ENCODE assay signal across 7 mouse cellular contexts in the genomic region with DNA sequence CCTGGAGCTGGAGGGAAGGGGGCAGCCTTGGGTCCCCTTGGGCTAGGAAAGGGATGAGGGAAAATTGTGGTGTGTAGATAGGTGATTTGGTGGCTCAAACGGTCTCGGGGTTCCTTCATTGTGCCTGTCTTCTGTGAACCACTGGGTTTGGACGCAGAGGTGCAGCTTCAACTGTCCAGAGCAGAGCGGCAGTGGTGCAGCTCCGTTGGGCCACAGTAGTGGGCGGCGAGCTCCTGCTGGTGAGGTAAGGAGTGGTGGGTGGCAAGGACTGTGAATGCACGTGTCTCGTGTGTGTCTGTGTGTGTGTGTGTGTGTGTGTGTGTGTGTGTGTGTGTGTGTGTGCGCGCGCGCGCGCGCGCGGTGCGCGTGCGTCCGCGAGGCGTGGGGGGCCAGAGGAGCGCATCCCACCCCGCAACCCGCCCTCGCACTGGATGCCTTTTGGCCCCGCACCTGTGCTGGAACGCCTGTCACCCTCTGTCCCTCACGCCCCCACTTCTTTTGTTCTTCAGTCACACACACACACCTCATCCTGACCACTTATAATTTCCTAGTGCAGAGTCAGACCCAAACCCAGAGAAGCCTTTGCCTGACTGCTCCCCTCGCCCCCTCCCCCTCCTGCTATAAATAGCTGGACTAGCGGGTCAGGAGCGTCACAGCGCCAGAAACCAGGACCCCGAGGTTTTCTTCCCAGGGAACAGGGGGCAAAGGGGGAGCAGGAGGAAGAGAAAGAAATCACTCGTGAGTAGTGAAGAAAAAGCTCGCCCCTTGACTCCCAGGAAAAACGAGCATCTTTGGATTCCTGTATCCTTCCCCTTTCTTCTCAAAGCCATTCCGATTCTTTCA. TPM values are rescaled to one million over a fixed set of nuclear protein-coding genes. Genes with fewer than 3 reads are reported as not detected.
DNase-seq lines count a peak whose midpoint lies in the region; ATAC-seq and TF ChIP-seq lines count a peak whose summit lies in the region.

No protein-coding gene starts in this region.

- no peak for TF ChIP-seq CTCF in C2C12 (IDR thresholded peaks at IDR 0.05; ENCODE audit: control insufficient read depth, insufficient read depth, insufficient read length)

- no peak overlapping the region for H3K27ac ChIP-seq in ES-E14 (ENCODE audit: insufficient read depth, low read depth, low read length, poor library complexity, severe bottlenecking)
- no peak overlapping the region for H3K27ac ChIP-seq in embryonic facial prominence, embryonic 13.5 days
- peak overlapping the region; percentile 88 for H3K27ac ChIP-seq in hindbrain, embryonic 15.5 days (replicated peaks)
- H3K27ac ChIP-seq in limb, embryonic 15.5 days = no peak overlapping the region

- in situ Hi-C loops in ES-E14 (cut with MboI; ENCODE audit: low sequenced_read_pairs in 2 of 2, unreplicated experiment in 2 of 2) = no loop called here

- under 1% methylated on average over 20 of the region's 40 CpGs for WGBS in embryonic facial prominence, embryonic 13.5 days
- under 1% methylated on average over 21 of the region's 40 CpGs for WGBS in hindbrain, embryonic 15.5 days
- under 1% methylated on average over 25 of the region's 40 CpGs for WGBS in limb, embryonic 15.5 days

- no peaks in the 10 kb centered on the region for H3K36me3 ChIP-seq in C2C12 (ENCODE audit: control insufficient read depth, insufficient read depth)
- H3K36me3 ChIP-seq in ES-E14 (ENCODE audit: control insufficient read depth, insufficient read depth, low read length, poor library complexity, severe bottlenecking) = no peaks in the 10 kb centered on the region
- no peaks in the 10 kb centered on the region for H3K36me3 ChIP-seq in embryonic facial prominence, embryonic 13.5 days
- H3K36me3 ChIP-seq in hindbrain, embryonic 15.5 days = no peaks in the 10 kb centered on the region
- no peaks in the 10 kb centered on the region for H3K36me3 ChIP-seq in limb, embryonic 15.5 days

- no peak for DNase-seq in ES-E14 (ENCODE audit: low read depth, low spot score)
- peak; percentile 72 for DNase-seq in right cerebral cortex, postnatal 25 days
- no peak for DNase-seq in urinary bladder, postnatal 4 days (ENCODE audit: low spot score in 2 of 2)

- peak overlapping the region; percentile 96 for H3K4me2 ChIP-seq in embryonic facial prominence, embryonic 13.5 days
- peak overlapping the region; percentile 83 for H3K4me2 ChIP-seq in hindbrain, embryonic 15.5 days
- peak overlapping the region; percentile 84 for H3K4me2 ChIP-seq in limb, embryonic 15.5 days

- no peaks in the 10 kb centered on the region for H3K9me3 ChIP-seq in ES-E14 (ENCODE audit: control insufficient read depth, insufficient read depth, low read depth, low read length)
- no peaks in the 10 kb centered on the region for H3K9me3 ChIP-seq in embryonic facial prominence, embryonic 13.5 days
- H3K9me3 ChIP-seq in hindbrain, embryonic 15.5 days = no peaks in the 10 kb centered on the region
- no peaks in the 10 kb centered on the region for H3K9me3 ChIP-seq in limb, embryonic 15.5 days

- no peaks in the 10 kb centered on the region for H3K27me3 ChIP-seq in C2C12 (ENCODE audit: control insufficient read depth, insufficient read depth, insufficient read length)
- peaks cover 21% of the 10 kb centered on the region for H3K27me3 ChIP-seq in embryonic facial prominence, embryonic 13.5 days
- no peaks in the 10 kb centered on the region for H3K27me3 ChIP-seq in hindbrain, embryonic 15.5 days
- H3K27me3 ChIP-seq in limb, embryonic 15.5 days = peaks cover 23% of the 10 kb centered on the region

- no peaks in the 10 kb centered on the region; a peak in 1 of 4 replicates for H3K4me1 ChIP-seq in ES-E14 (ENCODE audit: control insufficient read depth in 2 of 2, insufficient read depth in 2 of 2, low read length in 2 of 2, poor library complexity in 1 of 2)
- H3K4me1 ChIP-seq in embryonic facial prominence, embryonic 13.5 days = 0 out of 2 replicates have a peak, but pooled peaks cover 5% of the 10 kb centered on the region
- peaks cover 26% of the 10 kb centered on the region for H3K4me1 ChIP-seq in hindbrain, embryonic 15.5 days (replicated peaks)
- peaks cover 10% of the 10 kb centered on the region; the same call in 1 of the 2 replicates for H3K4me1 ChIP-seq in limb, embryonic 15.5 days

- H3K79me3 ChIP-seq in C2C12 (ENCODE audit: low read depth) = no peaks in the 10 kb centered on the region

- H3K79me2 ChIP-seq in C2C12 (ENCODE audit: control insufficient read depth, insufficient read depth) = no peaks in the 10 kb centered on the region

- peak; percentile 62; the same call in 1 of the 2 replicates for ATAC-seq in embryonic facial prominence, embryonic 13.5 days (ENCODE audit: insufficient number of reproducible peaks, insufficient read depth, low FRiP score, low TSS enrichment, low read depth)
- peak; percentile 84 for ATAC-seq in hindbrain, embryonic 15.5 days (ENCODE audit: low FRiP score, low read depth)
- peak; percentile 48; the same call in 1 of the 2 replicates for ATAC-seq in limb, embryonic 15.5 days (ENCODE audit: insufficient number of reproducible peaks, low FRiP score, low TSS enrichment, low read depth)

- H3ac ChIP-seq in C2C12 (ENCODE audit: control insufficient read depth, insufficient read length, low read depth) = peak overlapping the region; percentile 48

- H3K4me3 ChIP-seq in C2C12 (ENCODE audit: insufficient read depth, poor library complexity, severe bottlenecking) (peak overlapping the region; percentile 30), ES-E14 (ENCODE audit: insufficient read depth in 1 of 2, low read depth in 1 of 2, low read length in 2 of 2, poor library complexity in 1 of 2, severe bottlenecking in 1 of 2) (peak overlapping the region; percentile 57 to 65)
- H3K4me3 ChIP-seq in embryonic facial prominence, embryonic 13.5 days = peak overlapping the region; percentile 51
- peak overlapping the region; percentile 71 for H3K4me3 ChIP-seq in hindbrain, embryonic 15.5 days
- peak overlapping the region; percentile 45 for H3K4me3 ChIP-seq in limb, embryonic 15.5 days

- H3K9ac ChIP-seq in ES-E14 (ENCODE audit: insufficient read depth, low read depth, low read length, poor library complexity, severe bottlenecking) = no peak overlapping the region
- H3K9ac ChIP-seq in embryonic facial prominence, embryonic 13.5 days = peak overlapping the region; percentile 62
- H3K9ac ChIP-seq in hindbrain, embryonic 15.5 days = peak overlapping the region; percentile 77
- 0 out of 2 replicates have a peak overlapping the region, but pooled peaks have one; percentile 7 for H3K9ac ChIP-seq in limb, embryonic 15.5 days

TF ChIP-seq in C2C12, 6 proteins besides CTCF, POLR2A, EP300 and RAD21:
- TF ChIP-seq MAX (IDR thresholded peaks at IDR 0.05) (no peak), FOSL1 (IDR thresholded peaks at IDR 0.05; ENCODE audit: insufficient read depth, low read length, poor library complexity, severe bottlenecking) (no peak), MYOD1 (IDR thresholded peaks at IDR 0.05; ENCODE audit: control insufficient read depth, insufficient read length, low read depth) (no peak), USF1 (IDR thresholded peaks at IDR 0.05; ENCODE audit: low read depth) (no peak), CEBPB (IDR thresholded peaks at IDR 0.05; ENCODE audit: low read depth) (no peak), MYOG (IDR thresholded peaks at IDR 0.05; ENCODE audit: control insufficient read depth, extremely low read depth, insufficient read length) (no peak)

TF ChIP-seq in ES-E14, 5 proteins besides CTCF, POLR2A, EP300 and RAD21:
- TF ChIP-seq ZNF384 (IDR thresholded peaks at IDR 0.05; ENCODE audit: low read depth, low read length) (no peak), CHD2 (IDR thresholded peaks at IDR 0.05; ENCODE audit: low read depth, low read length) (no peak), ZC3H11A (IDR thresholded peaks at IDR 0.05; ENCODE audit: borderline replicate concordance, low read depth, low read length) (no peak), HCFC1 (IDR thresholded peaks at IDR 0.05; ENCODE audit: borderline replicate concordance, insufficient read depth, low read length) (no peak), MAFK (IDR thresholded peaks at IDR 0.05; ENCODE audit: insufficient read depth, low read depth, low read length) (no peak)

RNA-seq across cellular contexts. Expression of a gene that starts 0.5 kb away (rescaled TPM):
- polyA plus RNA-seq in C2C12 (2012; fragmentation: generic; extraction: Trizol) = 0.27 TPM
- 0.05 and 0.13 TPM in 2 replicates for total RNA-seq in ES-E14 (2012; rRNA removed)
- polyA plus RNA-seq in embryonic facial prominence, embryonic 13.5 days (2015; fragmentation: Nextera tagmentation; extraction: Ambion mirVana) = 1.9 and 2.3 TPM in 2 replicates
- polyA plus RNA-seq in hindbrain, embryonic 15.5 days (2015; fragmentation: Nextera tagmentation; extraction: Ambion mirVana) = 19.9 and 21.7 TPM in 2 replicates
- 0.86 and 0.90 TPM in 2 replicates for polyA plus RNA-seq in limb, embryonic 15.5 days (2015; fragmentation: Nextera tagmentation; extraction: Ambion mirVana)
